Mouse (Mus musculus): ENCODE measurements around the gene Kif26b.

DNA sequence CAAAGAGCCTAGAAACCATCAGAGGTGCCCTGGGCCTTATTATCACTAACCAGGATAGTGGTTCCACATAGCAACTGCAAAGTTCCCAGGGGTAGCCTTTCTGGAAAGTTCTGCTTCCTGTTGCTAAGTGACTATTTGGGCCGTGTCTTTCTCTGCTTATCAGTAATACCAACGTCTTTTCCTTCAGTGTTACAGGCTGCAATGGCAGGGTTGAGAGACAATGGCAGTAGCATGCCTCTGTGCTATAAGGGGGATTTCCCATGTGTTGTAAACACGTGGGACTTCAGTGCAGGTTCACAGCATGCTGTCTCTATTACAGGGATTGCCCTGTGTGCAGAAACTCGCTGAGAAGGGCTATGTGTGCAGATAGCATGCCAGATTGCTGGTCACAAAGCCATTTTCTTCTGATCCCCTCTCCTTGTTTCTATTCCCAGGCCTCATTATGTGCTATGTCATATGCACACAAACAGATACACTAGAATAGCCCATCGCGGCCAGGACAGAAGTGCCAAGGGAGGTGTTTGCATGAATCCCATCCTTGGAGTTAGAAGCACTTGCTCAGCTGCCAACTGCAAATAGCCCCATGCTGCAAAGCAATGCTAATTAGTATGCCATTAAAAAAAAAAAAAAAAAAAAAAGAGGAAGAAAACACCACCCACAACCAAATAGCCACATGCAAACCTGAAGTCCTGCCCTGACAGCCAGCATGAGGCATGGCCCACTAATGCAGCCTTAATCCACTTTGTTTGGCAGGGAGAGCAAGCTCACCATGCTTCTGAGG, 384.2 kb downstream of the Kif26b start:
- TF ChIP-seq CTCF (IDR thresholded peaks at IDR 0.05; ENCODE audit: insufficient read depth, low read depth, low read length) = no peak
- TF ChIP-seq POLR2A (IDR thresholded peaks at IDR 0.05; ENCODE audit: insufficient read depth, low read depth, low read length) = no peak
